Mouse (Mus musculus) thymus, postnatal 4 days (tissue): ENCODE data around the gene Map3k9.

Source experiments
- DNase-seq: peaks from one replicate; pipeline ENCODE4 v3.0.0; 2021

Map3k9 gene

GRCm38 (mm10) chr12:81781105-81781909, at the start of gene Map3k9:
Map3k9 (minus strand) TSS chr12:81781175.
- DNase-seq, result peak; percentile 93

- no peak for DNase-seq
Measured at GRCm38 (mm10) chr12:81828355-81828754, 47.4 kb upstream of the Map3k9 start.

DNA sequence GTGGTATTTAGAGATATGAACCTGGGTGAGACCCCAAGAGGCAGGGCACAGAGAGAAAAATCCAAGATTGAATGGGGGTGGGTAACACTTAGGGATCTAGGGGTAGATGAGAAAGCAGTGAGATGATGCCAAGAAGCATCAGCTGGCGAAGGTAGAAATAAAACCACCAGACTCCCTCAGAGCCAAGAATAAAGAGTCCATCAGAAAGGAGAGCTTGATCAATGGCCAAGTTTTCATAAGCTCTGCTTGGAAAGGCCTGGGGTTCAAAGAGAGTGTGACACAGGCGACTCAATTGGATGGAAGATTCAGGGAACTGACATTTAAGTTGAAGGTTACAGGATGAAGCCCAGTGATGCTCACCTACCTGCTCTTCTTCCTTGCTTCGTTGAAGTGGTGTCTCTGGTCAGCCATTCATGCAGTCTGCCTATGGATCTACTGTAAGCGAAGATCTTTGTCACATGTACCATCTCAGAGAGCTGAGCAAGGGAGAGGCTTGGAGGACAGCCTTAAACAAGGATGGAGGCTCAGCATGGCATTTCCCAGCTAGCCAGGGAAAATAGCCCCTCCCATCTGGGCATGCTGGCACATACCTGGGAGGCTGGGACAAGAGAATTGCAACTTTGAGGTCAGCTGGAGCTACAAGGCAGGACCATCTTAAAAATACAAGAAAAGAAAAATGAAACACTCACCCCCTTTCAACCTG, 42.0 kb upstream of the Map3k9 start:
- no peak for DNase-seq

DNA sequence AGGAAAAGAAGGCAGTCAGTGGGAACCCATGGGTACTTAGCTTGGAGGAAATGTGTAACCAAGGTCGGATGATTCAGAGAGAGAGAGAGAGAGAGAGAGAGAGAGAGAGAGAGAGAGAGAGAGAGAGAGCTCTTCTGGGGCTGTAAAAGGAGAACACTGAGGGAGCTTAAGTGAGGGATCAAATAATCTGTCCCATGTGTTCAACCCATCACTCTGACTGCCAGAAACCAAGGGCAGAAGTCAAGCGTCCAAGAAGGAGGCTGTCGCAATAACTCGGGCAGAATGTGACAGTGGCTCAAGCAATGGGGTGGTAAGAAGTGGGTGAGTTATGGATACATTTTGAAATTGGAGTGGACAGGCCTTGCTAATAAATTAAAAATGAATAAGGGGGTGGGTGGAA, 41.2 kb upstream of the Map3k9 start:
- no peak for DNase-seq

GRCm38 (mm10) chr12:81820700-81821099, 39.7 kb upstream of the Map3k9 start:
- DNase-seq, result no peak

GRCm38 (mm10) chr12:81817126-81817505, 36.1 kb upstream of the Map3k9 start:
- no peak for DNase-seq

DNA sequence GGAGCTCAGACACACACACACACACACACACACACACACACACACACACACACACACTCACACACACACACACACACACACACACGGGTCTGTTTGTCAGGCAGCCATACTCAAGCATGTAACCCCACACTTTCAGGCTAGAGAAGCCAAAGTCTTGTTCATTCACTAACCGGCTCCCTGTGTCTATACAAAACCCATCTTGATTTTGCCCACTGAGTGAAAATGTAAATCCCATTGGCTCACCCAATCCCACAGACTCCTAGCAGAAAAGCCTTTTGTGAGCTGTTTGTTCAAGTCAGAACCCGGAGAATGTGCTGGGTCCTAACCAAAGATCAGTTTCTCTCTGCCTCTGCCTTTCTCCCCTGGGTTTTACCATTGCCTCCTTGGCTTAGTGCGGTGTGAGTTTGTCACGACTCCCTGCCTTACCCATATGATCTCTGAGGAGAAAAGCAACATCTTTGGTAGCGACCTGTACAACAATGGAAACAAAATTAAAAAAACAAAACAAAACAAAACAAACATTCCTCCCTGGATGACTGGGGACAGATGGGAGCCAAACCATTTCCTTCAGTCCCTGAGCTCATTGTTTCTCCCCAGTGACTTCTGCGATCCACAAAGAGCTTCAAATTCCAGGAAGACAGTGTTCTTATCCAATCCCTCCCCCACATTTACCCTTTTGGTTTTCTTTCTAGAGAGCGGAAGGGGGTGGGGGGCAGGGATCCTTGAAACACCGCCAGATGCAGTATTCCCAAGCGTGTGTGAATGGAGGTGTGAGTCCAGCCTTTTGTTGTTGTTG, 35.6 kb upstream of the Map3k9 start:
- DNase-seq, result no peak

- DNase-seq, result no peak
Measured at GRCm38 (mm10) chr12:81814742-81815141, 33.8 kb upstream of the Map3k9 start.

DNA sequence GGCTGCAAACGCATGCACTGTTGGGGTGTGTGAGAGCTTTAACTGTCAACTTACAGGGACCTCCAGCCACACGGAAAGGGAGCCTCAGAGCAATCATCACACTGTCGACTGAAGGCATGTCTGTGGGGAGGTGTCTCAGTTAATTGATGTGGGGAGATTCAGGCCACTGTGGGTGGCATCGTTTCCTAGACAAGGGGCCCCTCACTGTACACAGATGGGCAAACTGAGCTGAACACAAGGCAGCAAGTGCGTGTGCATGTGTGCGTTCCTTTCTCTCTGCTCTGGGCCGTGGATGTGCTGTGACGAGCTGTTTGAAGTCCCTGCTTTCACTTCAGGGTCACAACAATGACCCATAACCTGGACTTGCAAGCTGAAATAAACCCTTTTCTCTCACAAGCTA, 29.4 kb upstream of the Map3k9 start:
- peak; percentile 23 for DNase-seq

GRCm38 (mm10) chr12:81808596-81808995, 27.6 kb upstream of the Map3k9 start:
- no peak for DNase-seq

DNA sequence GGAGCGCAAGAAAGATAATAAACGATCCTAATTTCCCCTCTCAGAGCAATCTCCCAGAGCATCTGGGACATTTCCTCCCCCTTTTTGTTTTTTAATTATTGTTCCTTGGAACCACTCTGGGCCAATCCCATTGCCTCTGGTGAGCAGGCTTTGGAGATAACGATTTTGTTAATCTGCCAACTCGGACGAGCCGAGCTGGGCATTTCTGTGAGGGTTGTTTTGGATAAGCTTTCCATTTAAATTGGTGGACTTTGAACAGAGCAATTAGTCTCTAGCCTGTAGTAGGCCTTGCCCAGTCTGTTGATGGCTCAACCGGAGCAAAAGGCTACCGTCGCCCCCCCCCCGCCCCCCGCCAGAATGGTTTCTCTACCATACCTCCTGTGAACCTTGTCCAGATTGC, 27.0 kb upstream of the Map3k9 start:
- DNase-seq, result no peak

- no peak for DNase-seq
Measured at GRCm38 (mm10) chr12:81807529-81807837, 26.5 kb upstream of the Map3k9 start.

- peak; percentile 83 for DNase-seq
Measured at GRCm38 (mm10) chr12:81806759-81807528, 26.0 kb upstream of the Map3k9 start.

DNA sequence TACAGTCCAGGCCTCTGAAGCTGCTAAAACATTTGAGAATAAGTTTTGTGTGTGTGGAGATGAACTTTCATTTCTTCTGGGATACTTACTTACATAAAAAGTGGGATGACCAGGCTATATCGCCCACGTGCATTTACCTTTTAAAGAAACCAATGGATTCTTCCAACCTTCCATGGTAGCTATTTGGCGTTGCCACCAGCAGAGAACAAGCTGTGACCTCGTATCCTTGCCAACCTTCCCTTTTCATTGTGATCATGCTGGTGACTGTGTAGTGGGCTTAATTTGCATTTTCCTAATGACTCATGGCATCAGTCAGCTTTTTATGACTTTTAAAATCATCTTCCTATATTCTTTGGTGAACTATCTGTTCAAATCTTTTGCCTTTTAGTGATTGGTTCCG, 25.1 kb upstream of the Map3k9 start:
- no peak for DNase-seq

DNA sequence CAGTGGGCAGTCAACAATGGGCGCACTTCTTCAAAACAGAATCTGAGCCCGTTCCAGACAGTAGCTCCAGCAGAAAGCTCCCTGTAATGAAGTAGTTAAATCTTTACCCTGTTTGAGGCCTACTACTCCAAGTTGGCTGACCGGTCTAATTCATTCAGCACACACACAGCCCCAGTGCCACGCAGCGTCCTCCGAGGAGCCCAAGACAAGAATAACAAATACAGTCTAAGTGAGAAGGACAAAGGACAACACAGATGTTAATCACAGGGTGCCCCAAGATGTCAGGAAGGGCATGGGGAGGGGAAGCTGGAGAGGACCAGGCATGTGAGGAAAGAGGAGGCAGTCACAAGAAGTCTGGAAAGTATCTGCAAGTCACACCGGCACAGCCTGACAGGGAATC, 22.8 kb upstream of the Map3k9 start:
- DNase-seq, result no peak

DNA sequence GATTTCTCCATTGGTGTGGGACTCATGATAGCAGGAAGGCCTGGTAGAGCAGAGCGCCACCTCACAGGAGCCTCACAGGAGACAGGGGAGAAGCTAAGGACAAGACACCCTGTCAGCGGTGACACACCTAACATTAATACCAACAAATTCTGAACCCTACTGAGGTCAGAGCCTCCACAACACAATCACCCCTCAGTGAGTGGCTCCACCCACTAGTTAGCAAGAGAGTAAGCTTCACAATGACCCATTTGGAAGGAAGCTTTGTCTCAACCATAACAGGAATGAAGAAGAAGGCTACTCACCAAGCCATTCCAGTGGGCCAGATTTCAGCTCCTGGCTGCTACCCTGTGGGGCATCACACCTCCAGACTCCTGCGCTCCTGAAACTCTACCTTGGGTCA, 22.0 kb upstream of the Map3k9 start:
- DNase-seq, result no peak

- no peak for DNase-seq
Measured at GRCm38 (mm10) chr12:81801134-81801533, 20.2 kb upstream of the Map3k9 start.

DNA sequence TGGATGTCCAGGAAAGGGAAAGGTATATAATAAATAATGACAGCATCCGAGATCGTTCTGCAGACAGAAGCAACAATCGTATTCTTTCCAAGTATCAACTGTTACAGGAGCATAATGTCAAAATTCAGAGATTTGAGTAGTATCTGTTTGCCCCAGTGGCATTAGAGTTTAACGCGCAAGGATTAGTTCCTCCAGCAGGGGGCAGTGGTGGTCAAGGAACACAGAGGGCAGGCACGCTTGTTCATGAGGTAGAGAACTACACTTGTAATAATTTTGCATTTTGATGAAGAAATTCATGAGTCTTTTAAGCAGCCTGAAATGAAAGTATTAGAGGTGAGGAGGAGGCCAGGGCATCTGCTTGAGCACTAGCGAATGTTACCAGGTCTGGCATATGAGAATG, 15.6 kb upstream of the Map3k9 start:
- DNase-seq, result peak; percentile 92

GRCm38 (mm10) chr12:81792511-81793218, 11.7 kb upstream of the Map3k9 start:
- peak; percentile 26 for DNase-seq

DNA sequence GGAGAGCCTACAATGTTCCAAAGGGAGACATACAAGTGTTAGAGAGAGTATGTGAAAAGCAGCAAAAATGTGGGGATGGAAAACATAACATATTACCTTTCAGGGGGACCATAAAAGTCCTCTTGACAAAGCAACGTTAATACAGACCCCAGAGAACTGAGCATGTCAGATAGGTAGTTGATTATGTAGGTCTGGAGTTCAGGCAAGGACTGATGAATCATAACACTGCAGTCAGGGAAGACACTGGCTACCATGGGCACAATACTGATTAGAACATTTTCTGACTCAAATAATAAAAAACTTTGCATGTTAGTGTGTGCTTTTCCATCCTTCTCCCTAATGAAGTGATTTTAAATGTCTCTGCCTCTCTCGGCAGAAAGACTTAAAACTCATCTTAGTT, 8.5 kb upstream of the Map3k9 start:
- no peak for DNase-seq

GRCm38 (mm10) chr12:81788672-81789084, 7.7 kb upstream of the Map3k9 start:
- DNase-seq, result peak; percentile 90

GRCm38 (mm10) chr12:81787262-81787661, 6.3 kb upstream of the Map3k9 start:
- peak; percentile 38 for DNase-seq
